Mouse (Mus musculus) CH12.LX (cell line): Measurements from ENCODE around the gene Bicd2. TPM values are rescaled to one million over a fixed set of nuclear protein-coding genes. Genes with fewer than 3 reads are reported as not detected.

Experiments used
- DNase-seq: peaks from one replicate; pipeline ENCODE4 v3.0.0-alpha.2; 2013; ENCODE audit errors: extremely low read depth
- H3K27ac ChIP-seq: 2 replicates; pipeline ENCODE4 v1.5.1; 2012; ENCODE audit warnings: low read depth, mild to moderate bottlenecking, control low read depth, moderate library complexity; ENCODE audit not compliant: insufficient read depth
- H3K27me3 ChIP-seq: replicated peaks from 2 replicates; pipeline ENCODE3; 2012; ENCODE audit warnings: inconsistent platforms
- H3K36me3 ChIP-seq, 2 experiments: replicated peaks in 1 of 2; 2 replicates each; pipeline versions ENCODE3 to v1.6.1; 2012; ENCODE audit warnings: inconsistent platforms in 1 of 2, low read length in 1 of 2, mild to moderate bottlenecking in 1 of 2, mixed read lengths in 1 of 2, moderate library complexity in 1 of 2; ENCODE audit not compliant: control insufficient read depth in 1 of 2, insufficient read depth in 1 of 2
- H3K4me1 ChIP-seq, 2 experiments: 2 replicates each; pipeline ENCODE4 v1.6.1; 2012; ENCODE audit warnings: inconsistent platforms in 1 of 2, moderate library complexity in 1 of 2; ENCODE audit not compliant: insufficient read depth in 2 of 2, control insufficient read depth in 1 of 2
- H3K4me2 ChIP-seq: 2 replicates; pipeline ENCODE4 v1.6.1; 2012; ENCODE audit warnings: low read depth, mild to moderate bottlenecking, control low read depth; ENCODE audit not compliant: poor library complexity, insufficient read depth, severe bottlenecking
- H3K4me3 ChIP-seq, 3 experiments: fragments of 150-350 bp in 1 of 3; sonication (generic) in 1 of 3; replicated peaks in 1 of 3; 2 replicates each; pipeline versions ENCODE3 to v1.5.1; 2011 to 2012; ENCODE audit warnings: low read depth in 2 of 3, low read length in 2 of 3, mild to moderate bottlenecking in 2 of 3, moderate library complexity in 2 of 3, control low read depth in 1 of 3, improper control_type of control experiment in 1 of 3, inconsistent platforms in 1 of 3, mixed read lengths in 1 of 3; ENCODE audit not compliant: poor library complexity in 1 of 3
- H3K79me2 ChIP-seq: replicated peaks from 2 replicates; pipeline ENCODE4 v1.6.1; 2012; ENCODE audit warnings: mild to moderate bottlenecking, moderate library complexity; ENCODE audit not compliant: control insufficient read depth, poor library complexity, insufficient read depth, severe bottlenecking; ENCODE audit errors: extremely low read depth
- H3K9ac ChIP-seq: 2 replicates; pipeline ENCODE4 v1.6.1; 2012; ENCODE audit warnings: low read depth, mild to moderate bottlenecking, control low read depth, moderate library complexity; ENCODE audit not compliant: insufficient read depth
- H3K9me3 ChIP-seq: replicated peaks from 2 replicates; pipeline ENCODE3; 2012; ENCODE audit warnings: low read length, inconsistent platforms, mixed read lengths
- CHD1 ChIP-seq: IDR thresholded peaks from 2 replicates; pipeline ENCODE4 v1.6.1; 2012; ENCODE audit warnings: low read depth, low read length, improper control_type of control experiment, inconsistent platforms
- E2F4 ChIP-seq: IDR thresholded peaks from 2 replicates; pipeline ENCODE4 v1.6.1; 2011; ENCODE audit warnings: low read depth, low read length, improper control_type of control experiment; ENCODE audit not compliant: insufficient replicate concordance
- ELF1 ChIP-seq: IDR thresholded peaks from 2 replicates; pipeline ENCODE4 v1.6.1; 2014; ENCODE audit warnings: low read depth, mild to moderate bottlenecking, inconsistent platforms, low read length, improper control_type of control experiment
- GABPA ChIP-seq: IDR thresholded peaks from 2 replicates; pipeline ENCODE4 v1.6.1; 2012; ENCODE audit warnings: low read depth, low read length, improper control_type of control experiment, inconsistent platforms; ENCODE audit not compliant: insufficient replicate concordance
- JUN ChIP-seq: IDR thresholded peaks from 2 replicates; pipeline ENCODE4 v1.6.1; 2011; ENCODE audit warnings: low read depth, mild to moderate bottlenecking, low read length, improper control_type of control experiment, moderate library complexity; ENCODE audit not compliant: insufficient read depth
- MAFK ChIP-seq: IDR thresholded peaks from 2 replicates; pipeline ENCODE4 v1.6.1; 2011; ENCODE audit warnings: low read length, improper control_type of control experiment; ENCODE audit not compliant: insufficient replicate concordance
- MAZ ChIP-seq: IDR thresholded peaks from 2 replicates; pipeline ENCODE4 v1.6.1; 2012; ENCODE audit warnings: low read depth, mild to moderate bottlenecking, inconsistent platforms, low read length, improper control_type of control experiment, moderate library complexity
- MYC ChIP-seq: IDR thresholded peaks from 2 replicates; pipeline ENCODE4 v1.6.1; 2011; ENCODE audit warnings: low read depth, mild to moderate bottlenecking, improper control_type of control experiment, low read length
- NRF1 ChIP-seq: IDR thresholded peaks from 2 replicates; pipeline ENCODE4 v1.6.1; 2014; ENCODE audit warnings: low read depth, mild to moderate bottlenecking, inconsistent platforms, low read length, improper control_type of control experiment, moderate library complexity
- PAX5 ChIP-seq: IDR thresholded peaks from 2 replicates; pipeline ENCODE4 v1.6.1; 2012; ENCODE audit warnings: low read length, inconsistent platforms, mixed read lengths
- RAD21 ChIP-seq: IDR thresholded peaks from 2 replicates; pipeline ENCODE4 v1.6.1; 2011; ENCODE audit warnings: low read depth, mild to moderate bottlenecking, low read length, improper control_type of control experiment, moderate library complexity
- TBP ChIP-seq: conservative IDR thresholded peaks from 2 replicates; pipeline ENCODE4 v1.6.1; 2011; ENCODE audit warnings: low read depth, low read length, improper control_type of control experiment
- UBTF ChIP-seq: IDR thresholded peaks from 2 replicates; pipeline ENCODE4 v1.6.1; 2012; ENCODE audit warnings: low read depth, mild to moderate bottlenecking, inconsistent platforms, low read length, improper control_type of control experiment, moderate library complexity
- ZMIZ1 ChIP-seq: IDR thresholded peaks from 2 replicates; pipeline ENCODE4 v1.6.1; 2012; ENCODE audit warnings: low read depth, mild to moderate bottlenecking, inconsistent platforms, low read length, improper control_type of control experiment
- dilution Hi-C: fragments of 300-500 bp; cut with MboI; formaldehyde crosslinking; loops from 2 replicates; pipeline ENCODE4 v1.14.3; 2020; ENCODE audit warnings: low sequenced_read_pairs; ENCODE audit not compliant: extremely low pct_unique_long_range_greater_than_20kb, extremely low pct_ligation_motif_present
- in situ Hi-C: fragments of 300-500 bp; cut with MboI; formaldehyde crosslinking; loops from 3 replicates; pipeline ENCODE4 v1.14.3; 2019; ENCODE audit warnings: low sequenced_read_pairs, low pct_ligation_motif_present, low pct_unique_long_range_greater_than_20kb, mixed read lengths
- polyA plus RNA-seq: library from polyadenylated mRNA; unstranded; fragments of >175 nt; gene quantifications from 2 replicates; pipeline ENCODE4 v1.2.1, GENCODE M21; 2012; ENCODE audit warnings: low read depth; ENCODE audit not compliant: insufficient read length
- total RNA-seq, 2 experiments: library from RNA; depleted of rRNA; stranded (reverse); fragments of 300-350 nt in 1 of 2; fragments of >200 nt in 1 of 2; gene quantifications; 2 replicates each; pipeline ENCODE4 v1.2.3; 2012 to 2014

The Bicd2 gene
- total and polyA plus RNA-seq, 3 experiments = 16.9 to 26.5 (median 21.0) TPM

- no peaks in the 10 kb centered on the region for H3K27me3 ChIP-seq
- in situ Hi-C loops = loop anchor here (5.0 kb wide), 1 partner anchor 52 kb away; the partner anchor contains the start of gene Fgd3
- dilution Hi-C loops = no loop called here
- no peak overlapping the region for H3K4me2 ChIP-seq
- TF ChIP-seq CHD1 (no peak), ELF1 (no peak), MAZ (no peak)
- TF ChIP-seq, all 38 proteins: peak for 0
- Histone ChIP-seq H3K9me3 (no peaks in the 10 kb centered on the region), H3K27ac (no peak overlapping the region), H3K9ac (no peak overlapping the region), H3K4me3 (no peak overlapping the region), H3K36me3 (peaks cover 40 to 78% of the 10 kb centered on the region in 2 experiments), H3K4me1 (peaks cover 19 to 53% of the 10 kb centered on the region in 2 experiments), H3K79me2 (no peaks in the 10 kb centered on the region)
- DNase-seq = peak; percentile 35
Measured at GRCm38 (mm10) chr13:49374730-49375129, 33.3 kb downstream of the Bicd2 start.

GRCm38 (mm10) chr13:49377608-49378007, 36.2 kb downstream of the Bicd2 start:
- Histone ChIP-seq H3K27me3 (no peaks in the 10 kb centered on the region), H3K4me3 (no peak overlapping the region), H3K36me3 (peaks cover 60 to 88% of the 10 kb centered on the region in 2 experiments), H3K9me3 (peaks cover 2% of the 10 kb centered on the region), H3K4me1 (peaks cover 5 to 31% of the 10 kb centered on the region in 2 experiments; a peak in 3 of 4 replicates), H3K79me2 (no peaks in the 10 kb centered on the region), H3K27ac (no peak overlapping the region), H3K9ac (no peak overlapping the region), H3K4me2 (no peak overlapping the region)
- in situ Hi-C loops = loop anchor here (5.0 kb wide), 1 partner anchor 55 kb away; the partner anchor contains the start of gene Fgd3
- no peak for TF ChIP-seq UBTF
- TF ChIP-seq E2F4 = no peak
- no peak for TF ChIP-seq ZMIZ1
- no peak for TF ChIP-seq MAFK
- TF ChIP-seq TBP = no peak
- no peak for TF ChIP-seq GABPA
- TF ChIP-seq RAD21 = no peak
- TF ChIP-seq PAX5 = no peak
- TF ChIP-seq JUN = no peak
- TF ChIP-seq NRF1 = no peak
- no peak for TF ChIP-seq MYC
- DNase-seq = no peak
- dilution Hi-C loops = no loop called here
